Mouse (Mus musculus): ENCODE data around the gene Galnt18.

The Galnt18 gene

GRCm38 (mm10) chr7:111772398-111772797, 7.4 kb downstream of the Galnt18 start:
- DNase-seq (ENCODE audit: extremely low spot score, low read depth, low spot score): no peak

GRCm38 (mm10) chr7:111771251-111771801, 8.5 kb downstream of the Galnt18 start:
- no peak for DNase-seq (ENCODE audit: extremely low spot score, low read depth, low spot score)

GRCm38 (mm10) chr7:111770585-111770984, 9.2 kb downstream of the Galnt18 start:
- DNase-seq (ENCODE audit: extremely low spot score, low read depth, low spot score): no peak

- no peak for DNase-seq (ENCODE audit: extremely low spot score, low read depth, low spot score)
Measured at GRCm38 (mm10) chr7:111766145-111766767, 13.5 kb downstream of the Galnt18 start.

- DNase-seq (ENCODE audit: extremely low spot score, low read depth, low spot score): no peak
Measured at GRCm38 (mm10) chr7:111762754-111763153, 17.0 kb downstream of the Galnt18 start.

- no peak for DNase-seq (ENCODE audit: extremely low spot score, low read depth, low spot score)
Measured at GRCm38 (mm10) chr7:111748571-111749071, 31.2 kb downstream of the Galnt18 start.

GRCm38 (mm10) chr7:111744770-111745169, 35.0 kb downstream of the Galnt18 start:
- DNase-seq (ENCODE audit: extremely low spot score, low read depth, low spot score): no peak

- no peak for DNase-seq (ENCODE audit: extremely low spot score, low read depth, low spot score)
Measured at GRCm38 (mm10) chr7:111741595-111741994, 38.2 kb downstream of the Galnt18 start.

- DNase-seq (ENCODE audit: extremely low spot score, low read depth, low spot score): no peak
Measured at GRCm38 (mm10) chr7:111740091-111740490, 39.7 kb downstream of the Galnt18 start.

GRCm38 (mm10) chr7:111739371-111739765, 40.4 kb downstream of the Galnt18 start:
- no peak for DNase-seq (ENCODE audit: extremely low spot score, low read depth, low spot score)

GRCm38 (mm10) chr7:111738456-111739370, 41.1 kb downstream of the Galnt18 start:
- no peak for DNase-seq (ENCODE audit: extremely low spot score, low read depth, low spot score)

- DNase-seq (ENCODE audit: extremely low spot score, low read depth, low spot score): no peak
Measured at GRCm38 (mm10) chr7:111737426-111737825, 42.4 kb downstream of the Galnt18 start.

- DNase-seq (ENCODE audit: extremely low spot score, low read depth, low spot score): no peak
Measured at GRCm38 (mm10) chr7:111736365-111736764, 43.4 kb downstream of the Galnt18 start.

- no peak for DNase-seq (ENCODE audit: extremely low spot score, low read depth, low spot score)
Measured at GRCm38 (mm10) chr7:111730346-111731269, 49.2 kb downstream of the Galnt18 start.

GRCm38 (mm10) chr7:111726928-111727327, 52.8 kb downstream of the Galnt18 start:
- no peak for DNase-seq (ENCODE audit: extremely low spot score, low read depth, low spot score)

GRCm38 (mm10) chr7:111724730-111725129, 55.0 kb downstream of the Galnt18 start:
- DNase-seq (ENCODE audit: extremely low spot score, low read depth, low spot score): no peak

- DNase-seq (ENCODE audit: extremely low spot score, low read depth, low spot score): no peak
Measured at GRCm38 (mm10) chr7:111724004-111724403, 55.8 kb downstream of the Galnt18 start.

GRCm38 (mm10) chr7:111721308-111721698, 58.5 kb downstream of the Galnt18 start:
- no peak for DNase-seq (ENCODE audit: extremely low spot score, low read depth, low spot score)

GRCm38 (mm10) chr7:111720511-111721307, 59.1 kb downstream of the Galnt18 start:
- DNase-seq (ENCODE audit: extremely low spot score, low read depth, low spot score): no peak

GRCm38 (mm10) chr7:111718900-111719299, 60.9 kb downstream of the Galnt18 start:
- no peak for DNase-seq (ENCODE audit: extremely low spot score, low read depth, low spot score)
